Mouse (Mus musculus) limb, embryonic 12.5 days (tissue): ENCODE results near the gene Dhx8. TPM values are rescaled to one million over a fixed set of nuclear protein-coding genes. Genes with fewer than 3 reads are reported as not detected.

Experiments
- ATAC-seq: fragments of 200-750 bp; cut with Nextera tagmentation; 2 replicates; pipeline ENCODE4 v1.8.0; 2017; ENCODE audit warnings: low read depth, moderate TSS enrichment; ENCODE audit not compliant: insufficient number of reproducible peaks, insufficient read depth, low FRiP score, low TSS enrichment
- H3K27ac ChIP-seq: fragments of 300-500 bp; sonication (generic); 2 replicates; pipeline ENCODE4 v1.5.1; 2016; ENCODE audit warnings: mild to moderate bottlenecking, moderate library complexity
- H3K27me3 ChIP-seq: fragments of 300-500 bp; sonication (generic); 2 replicates; pipeline ENCODE4 v1.6.1; 2016; ENCODE audit warnings: mild to moderate bottlenecking, moderate library complexity
- H3K36me3 ChIP-seq: fragments of 300-500 bp; sonication (generic); 2 replicates; pipeline ENCODE4 v1.6.1; 2016; ENCODE audit warnings: mild to moderate bottlenecking, moderate library complexity
- H3K4me1 ChIP-seq: fragments of 300-500 bp; sonication (generic); replicated peaks from 2 replicates; pipeline ENCODE4 v1.6.1; 2016
- H3K4me2 ChIP-seq: fragments of 300-500 bp; sonication (generic); 2 replicates; pipeline ENCODE4 v1.6.1; 2016; ENCODE audit warnings: mild to moderate bottlenecking, moderate library complexity
- H3K4me3 ChIP-seq: fragments of 300-500 bp; sonication (generic); replicated peaks from 2 replicates; pipeline ENCODE4 v1.5.1; 2016; ENCODE audit warnings: mild to moderate bottlenecking
- H3K9ac ChIP-seq: fragments of 300-500 bp; sonication (generic); replicated peaks from 2 replicates; pipeline ENCODE4 v1.6.1; 2016; ENCODE audit warnings: mild to moderate bottlenecking, moderate library complexity
- H3K9me3 ChIP-seq: fragments of 300-500 bp; sonication (generic); 2 replicates; pipeline ENCODE4 v1.6.1; 2016; ENCODE audit warnings: mild to moderate bottlenecking, moderate library complexity
- WGBS: fragments of 180-500 bp; shearing (Covaris S2); methylation state at CpG from one replicate; pipeline ENCODE4 v1.1.7; 2016; 5-methylcytosine and 5-hydroxymethylcytosine counted together
- polyA plus RNA-seq: library from polyadenylated mRNA; unstranded; fragments of >200 nt; fragmentation: Nextera tagmentation; extraction: Ambion mirVana; gene quantifications from 2 replicates; pipeline ENCODE4 v1.2.1, GENCODE M21; 2016

Gene Dhx8
- polyA plus RNA-seq: 53.8 and 53.9 TPM in 2 replicates

- Histone ChIP-seq H3K36me3 (peaks cover 33% of the 10 kb centered on the region), H3K27ac (peak within 1 kb of the TSS; percentile 60), H3K9ac (peak within 1 kb of the TSS; percentile 75), H3K4me2 (peak within 1 kb of the TSS; percentile 75), H3K9me3 (no peaks in the 10 kb centered on the region), H3K27me3 (no peaks in the 10 kb centered on the region), H3K4me1 (peaks cover 10% of the 10 kb centered on the region), H3K4me3 (peak within 1 kb of the TSS; percentile 66)
- WGBS: under 1% methylated on average over 51 of the region's 51 CpGs
- peak; percentile 96 for ATAC-seq
Measured at GRCm38 (mm10) chr11:101732518-101733440, at the start of gene Dhx8. TSS of gene Dhx8 (plus strand) at chr11:101732919.

- no peak; the same call in 1 of the 2 replicates for ATAC-seq
- Histone ChIP-seq H3K9me3 (no peaks in the 10 kb centered on the region), H3K4me3 (no peak overlapping the region), H3K9ac (no peak overlapping the region), H3K4me1 (peaks cover 3% of the 10 kb centered on the region; the same call in 1 of the 2 replicates), H3K36me3 (no peaks in the 10 kb centered on the region), H3K4me2 (no peak overlapping the region), H3K27ac (no peak overlapping the region), H3K27me3 (no peaks in the 10 kb centered on the region)
- 67% methylated on average over 13 of the region's 13 CpGs for WGBS
Measured at GRCm38 (mm10) chr11:101687351-101688301, 45.1 kb upstream of the Dhx8 start.

- Histone ChIP-seq H3K4me1 (peaks cover 3% of the 10 kb centered on the region; the same call in 1 of the 2 replicates), H3K9ac (no peak overlapping the region), H3K36me3 (no peaks in the 10 kb centered on the region), H3K9me3 (no peaks in the 10 kb centered on the region), H3K4me3 (no peak overlapping the region), H3K27me3 (no peaks in the 10 kb centered on the region), H3K27ac (no peak overlapping the region), H3K4me2 (no peak overlapping the region)
- WGBS: 68% methylated on average over 10 of the region's 10 CpGs
- no peak for ATAC-seq
Measured at GRCm38 (mm10) chr11:101689701-101690113, 43.0 kb upstream of the Dhx8 start.

- WGBS: 73% methylated on average over 5 of the region's 5 CpGs
Measured at GRCm38 (mm10) chr11:101690326-101690725, 42.4 kb upstream of the Dhx8 start.

GRCm38 (mm10) chr11:101695906-101696661 is 36.6 kb upstream of the Dhx8 start:
- Histone ChIP-seq H3K36me3 (no peaks in the 10 kb centered on the region), H3K27ac (0 out of 2 replicates have a peak overlapping the region, but pooled peaks have one; percentile 2), H3K27me3 (no peaks in the 10 kb centered on the region), H3K9me3 (0 out of 2 replicates have a peak, but pooled peaks cover 5% of the 10 kb centered on the region), H3K4me2 (peak overlapping the region; percentile 55), H3K4me3 (peak overlapping the region; percentile 25), H3K4me1 (peaks cover 15% of the 10 kb centered on the region), H3K9ac (peak overlapping the region; percentile 32; the same call in 1 of the 2 replicates)
- 8% methylated on average over 20 of the region's 20 CpGs for whole genome bisulfite sequencing
- no peak for ATAC-seq

More at GRCm38 (mm10) chr11:101690326-101690725, 42.4 kb upstream of the Dhx8 start:
- no peak for ATAC-seq
- Histone ChIP-seq H3K27ac (no peak overlapping the region), H3K27me3 (no peaks in the 10 kb centered on the region), H3K4me2 (no peak overlapping the region), H3K36me3 (no peaks in the 10 kb centered on the region), H3K4me1 (peaks cover 3% of the 10 kb centered on the region; the same call in 1 of the 2 replicates), H3K9me3 (no peaks in the 10 kb centered on the region), H3K4me3 (no peak overlapping the region), H3K9ac (no peak overlapping the region)

GRCm38 (mm10) chr11:101697156-101697861 is 35.4 kb upstream of the Dhx8 start:
- no peak overlapping the region for H3K4me3 ChIP-seq
- H3K9me3 ChIP-seq: peaks cover 5% of the 10 kb centered on the region; the same call in 1 of the 2 replicates
- H3K4me1 ChIP-seq: peaks cover 15% of the 10 kb centered on the region
- H3K27ac ChIP-seq: no peak overlapping the region
- WGBS: 92% methylated on average over 9 of the region's 9 CpGs
- H3K4me2 ChIP-seq: no peak overlapping the region
- no peak overlapping the region for H3K9ac ChIP-seq
- H3K36me3 ChIP-seq: no peaks in the 10 kb centered on the region
- ATAC-seq: no peak
- H3K27me3 ChIP-seq: no peaks in the 10 kb centered on the region

GRCm38 (mm10) chr11:101698114-101698513 is 34.6 kb upstream of the Dhx8 start:
- peaks cover 5% of the 10 kb centered on the region; the same call in 1 of the 2 replicates for H3K9me3 ChIP-seq
- no peak overlapping the region for H3K27ac ChIP-seq

GRCm38 (mm10) chr11:101699556-101699955 is 33.2 kb upstream of the Dhx8 start:
- no peaks in the 10 kb centered on the region for H3K27me3 ChIP-seq
- no peak overlapping the region for H3K4me2 ChIP-seq
- no peak overlapping the region for H3K27ac ChIP-seq
- H3K9ac ChIP-seq: no peak overlapping the region
- H3K9me3 ChIP-seq: peaks cover 5% of the 10 kb centered on the region; the same call in 1 of the 2 replicates
- H3K36me3 ChIP-seq: no peaks in the 10 kb centered on the region
- no peak for ATAC-seq
- H3K4me3 ChIP-seq: no peak overlapping the region
- H3K4me1 ChIP-seq: peaks cover 27% of the 10 kb centered on the region
- 100% methylated on average over 1 of the region's 1 CpGs for WGBS

More at GRCm38 (mm10) chr11:101698114-101698513, 34.6 kb upstream of the Dhx8 start:
- no peak overlapping the region for H3K4me2 ChIP-seq
- peaks cover 15% of the 10 kb centered on the region for H3K4me1 ChIP-seq
- ATAC-seq: no peak
- no peak overlapping the region for H3K4me3 ChIP-seq
- no peaks in the 10 kb centered on the region for H3K36me3 ChIP-seq
- H3K27me3 ChIP-seq: no peaks in the 10 kb centered on the region
- H3K9ac ChIP-seq: no peak overlapping the region

GRCm38 (mm10) chr11:101699991-101700390 is 32.7 kb upstream of the Dhx8 start:
- Histone ChIP-seq H3K4me3 (no peak overlapping the region), H3K9ac (no peak overlapping the region), H3K4me2 (no peak overlapping the region), H3K27ac (no peak overlapping the region), H3K9me3 (peaks cover 5% of the 10 kb centered on the region; the same call in 1 of the 2 replicates), H3K36me3 (no peaks in the 10 kb centered on the region), H3K27me3 (no peaks in the 10 kb centered on the region), H3K4me1 (peaks cover 30% of the 10 kb centered on the region)
- no peak for ATAC-seq
- WGBS: 30% methylated on average over 7 of the region's 7 CpGs

GRCm38 (mm10) chr11:101700446-101700845 is 32.3 kb upstream of the Dhx8 start:
- H3K27ac ChIP-seq: 0 out of 2 replicates have a peak overlapping the region, but pooled peaks have one; percentile 31

More at GRCm38 (mm10) chr11:101700446-101700845, 32.3 kb upstream of the Dhx8 start:
- Histone ChIP-seq H3K4me1 (peaks cover 30% of the 10 kb centered on the region), H3K9me3 (peaks cover 5% of the 10 kb centered on the region; the same call in 1 of the 2 replicates), H3K36me3 (no peaks in the 10 kb centered on the region), H3K4me2 (no peak overlapping the region), H3K27me3 (no peaks in the 10 kb centered on the region), H3K4me3 (no peak overlapping the region), H3K9ac (no peak overlapping the region)
- 22% methylated on average over 12 of the region's 12 CpGs for whole genome bisulfite sequencing
- no peak for ATAC-seq
